Mouse (Mus musculus): ENCODE measurements around the gene Sh3gl2. TPM values are rescaled to one million over a fixed set of nuclear protein-coding genes. Genes with fewer than 3 reads are reported as not detected.
A peak's percentile ranks its signal among the peaks of the same experiment; 100 is the strongest.

Gene Sh3gl2
- total RNA-seq, 2 experiments from 2014 or later = 0.92 to 1.6 TPM

DNA sequence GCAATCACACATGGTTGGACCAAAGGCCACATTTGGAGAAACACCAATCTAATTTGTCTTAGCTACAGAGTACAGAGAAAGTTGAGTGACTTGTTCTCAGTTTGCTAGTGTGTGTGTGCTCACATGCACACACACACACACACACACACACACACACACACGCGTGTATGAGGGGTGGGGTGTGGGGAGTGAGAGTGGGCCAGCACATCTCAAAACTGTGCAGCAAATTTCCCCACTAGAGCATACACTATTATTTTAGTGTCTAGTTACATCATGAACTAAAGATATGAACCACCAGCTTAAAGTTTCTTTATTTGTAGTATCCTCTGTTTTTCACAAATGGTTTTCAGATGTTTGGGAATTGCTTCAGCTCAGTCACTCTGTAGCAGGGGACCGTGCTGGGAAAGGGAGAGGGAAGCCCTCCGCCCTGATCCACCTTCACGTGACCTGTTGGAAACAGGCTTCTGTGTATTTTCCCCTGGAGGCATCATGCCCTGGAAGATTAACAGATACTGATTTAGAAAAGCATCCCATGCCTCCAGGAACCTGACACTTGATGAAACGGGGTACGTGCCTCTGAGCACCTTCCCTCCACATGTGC lies 322.1 kb downstream of the Sh3gl2 start:
- intact Hi-C loops (cut with DNase I; ENCODE audit: low total_unique reads) = no loop called here

DNA sequence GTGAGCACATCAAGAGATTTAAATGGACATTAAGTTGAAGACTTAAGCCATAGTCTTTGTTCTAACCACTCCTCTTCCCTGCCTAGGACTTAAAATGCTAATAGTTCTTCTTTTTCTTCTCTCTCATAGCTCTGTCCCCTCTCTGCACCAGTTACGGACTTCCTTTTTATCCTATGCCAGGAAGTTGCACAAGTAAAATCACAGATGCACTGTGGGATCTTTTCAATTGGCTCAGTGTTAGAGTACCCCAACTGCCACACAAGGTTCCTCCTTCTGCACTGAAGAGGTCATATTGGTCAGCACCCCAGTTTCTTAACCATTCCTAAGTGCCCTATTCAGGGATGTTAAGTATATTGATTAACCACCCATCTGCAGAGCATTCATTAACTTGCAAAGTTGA lies 324.9 kb downstream of the Sh3gl2 start:
- intact Hi-C loops (cut with DNase I; ENCODE audit: low total_unique reads) = no loop called here
- no peak for DNase-seq

More for the DNA sequence above, 322.1 kb downstream of the Sh3gl2 start:
- DNase-seq = no peak

DNA sequence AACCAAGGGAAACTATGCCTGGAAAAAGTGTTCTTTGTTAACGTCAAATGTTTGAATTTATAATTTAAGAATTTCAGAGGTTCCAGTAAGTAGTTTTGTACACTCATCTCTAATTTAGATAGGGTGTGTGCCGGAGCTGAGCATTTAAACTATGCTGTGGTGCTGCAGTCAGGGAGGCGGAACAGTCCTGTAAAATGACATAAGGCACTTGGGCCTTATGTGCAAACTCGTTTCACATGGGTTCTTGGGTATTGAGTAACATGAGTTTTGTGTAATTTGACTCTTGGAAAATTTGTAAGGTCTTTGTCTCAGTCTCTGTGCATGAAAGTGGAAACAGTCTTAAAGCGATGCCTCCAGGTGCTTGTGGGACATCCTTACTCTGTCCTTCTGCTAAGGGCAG lies 334.8 kb downstream of the Sh3gl2 start:
- DNase-seq = no peak
- intact Hi-C loops (cut with DNase I; ENCODE audit: low total_unique reads) = no loop called here

DNA sequence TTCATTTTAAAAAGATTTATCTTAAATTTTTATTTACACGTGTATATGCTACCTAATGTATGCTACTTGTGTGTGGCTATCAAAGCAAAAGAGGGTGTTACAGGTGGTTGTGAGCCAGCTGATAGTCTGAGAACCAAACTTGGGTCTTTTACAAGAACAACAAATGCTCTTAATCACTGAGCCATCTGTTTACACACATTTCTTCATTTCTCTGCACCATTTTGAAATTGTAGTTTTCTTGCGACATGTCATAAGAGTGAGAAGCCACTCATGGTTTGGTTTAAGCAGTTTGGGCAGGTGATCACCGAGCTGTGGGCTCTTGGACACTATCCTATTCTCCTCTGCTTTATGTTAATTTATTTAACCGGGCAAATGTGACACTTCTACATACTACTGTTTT lies 338.3 kb downstream of the Sh3gl2 start:
- no peak for DNase-seq
- intact Hi-C loops (cut with DNase I; ENCODE audit: low total_unique reads) = no loop called here

DNA sequence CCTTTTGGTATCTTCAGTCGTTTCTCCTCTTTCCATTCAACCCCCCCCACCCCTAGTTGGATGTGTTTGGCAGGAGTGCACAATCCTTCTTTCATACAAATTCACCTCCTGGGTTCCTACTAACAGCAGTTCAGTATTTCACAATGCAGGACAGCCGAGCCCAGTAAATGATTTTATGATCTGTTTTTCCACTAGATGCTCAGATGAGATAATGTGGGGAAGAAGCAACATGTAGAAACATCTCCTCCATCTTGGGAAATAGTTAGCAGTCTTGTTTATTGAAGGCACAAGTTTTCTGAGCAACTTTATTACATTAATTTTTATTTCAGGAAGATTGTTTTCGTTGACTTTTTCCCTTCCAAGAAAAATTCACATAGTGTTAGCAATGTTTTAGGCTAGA lies 349.8 kb downstream of the Sh3gl2 start:
- DNase-seq = no peak
- intact Hi-C loops (cut with DNase I; ENCODE audit: low total_unique reads) = no loop called here

DNA sequence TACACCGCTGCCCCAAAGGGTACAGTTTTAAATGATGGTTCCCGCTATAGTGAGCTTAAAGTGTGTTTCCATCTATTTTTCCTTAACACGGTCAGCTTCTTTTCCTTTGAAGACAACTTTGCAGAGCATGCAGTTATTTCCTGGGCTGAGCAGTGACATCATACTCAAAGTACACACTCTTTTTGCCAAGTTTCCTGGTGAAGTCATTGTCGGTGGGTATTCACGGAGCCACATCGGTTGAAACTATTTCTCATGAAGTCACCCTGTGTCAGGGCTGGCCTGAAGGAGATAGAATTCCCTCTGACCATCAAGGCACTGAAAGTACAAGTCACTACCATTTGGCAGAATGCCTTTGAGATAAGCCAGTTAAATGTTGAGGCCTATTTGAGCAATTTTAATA lies 354.8 kb downstream of the Sh3gl2 start:
- no peak for DNase-seq
- intact Hi-C loops (cut with DNase I; ENCODE audit: low total_unique reads) = no loop called here

DNA sequence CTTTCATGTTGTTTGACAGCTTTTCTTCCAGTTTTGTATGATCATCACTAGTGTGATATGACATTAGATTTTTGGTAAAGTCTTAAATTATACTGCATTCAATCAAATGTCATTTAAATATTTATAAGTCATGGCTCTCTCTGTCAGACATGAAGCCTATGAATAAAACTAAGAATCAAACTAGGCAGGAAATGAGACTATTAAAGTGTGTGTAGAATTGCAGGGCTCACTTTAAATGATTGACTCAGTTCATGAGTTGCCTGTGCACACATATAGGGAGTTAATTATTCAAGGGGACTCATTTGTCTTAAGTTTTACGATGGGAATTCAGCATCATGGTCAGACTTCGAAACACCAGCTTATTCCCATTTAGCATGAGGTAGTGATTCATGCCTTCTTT lies 380.5 kb downstream of the Sh3gl2 start:
- intact Hi-C loops (cut with DNase I; ENCODE audit: low total_unique reads) = no loop called here

DNA sequence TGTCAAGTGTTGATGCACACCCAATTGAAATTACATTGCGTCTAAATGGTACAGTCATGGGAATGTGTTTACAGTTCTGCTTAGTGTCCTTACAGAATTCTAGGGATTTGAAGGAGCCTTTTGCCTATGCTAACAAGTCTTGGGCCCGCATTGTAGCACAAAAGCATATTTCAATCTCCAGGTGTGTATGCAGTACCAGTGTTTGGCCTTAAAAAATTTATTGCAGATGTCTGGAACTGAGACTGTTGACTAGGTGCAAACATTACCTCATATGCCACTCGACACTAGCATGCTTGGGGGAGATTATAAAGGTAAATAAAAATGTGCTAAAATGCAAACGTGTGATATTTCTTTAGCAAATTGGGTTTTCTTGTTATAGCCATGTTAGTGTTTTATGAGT lies 384.0 kb downstream of the Sh3gl2 start:
- DNase-seq = no peak
- intact Hi-C loops (cut with DNase I; ENCODE audit: low total_unique reads) = no loop called here

More for the DNA sequence above, 380.5 kb downstream of the Sh3gl2 start:
- DNase-seq = no peak

DNA sequence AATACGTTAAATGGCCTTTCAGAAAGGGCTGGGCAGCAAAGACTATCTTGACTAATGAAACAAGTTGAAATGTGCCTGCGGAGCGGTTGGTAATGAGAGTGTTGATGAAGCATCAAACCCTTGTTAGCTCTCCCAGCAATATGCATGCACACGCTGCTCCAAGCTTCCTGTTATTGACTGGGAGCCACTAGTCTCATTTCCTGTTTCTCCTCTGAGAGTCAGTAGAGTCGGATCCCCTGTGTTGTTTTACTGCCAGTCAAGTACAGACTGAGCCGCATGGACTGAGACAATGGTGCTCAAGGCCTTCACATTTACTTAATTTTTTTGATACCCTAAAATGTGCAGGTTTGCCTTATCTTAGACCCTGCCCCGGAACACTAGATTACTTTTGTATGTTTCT lies 386.1 kb downstream of the Sh3gl2 start:
- intact Hi-C loops (cut with DNase I; ENCODE audit: low total_unique reads) = no loop called here
- DNase-seq = no peak

DNA sequence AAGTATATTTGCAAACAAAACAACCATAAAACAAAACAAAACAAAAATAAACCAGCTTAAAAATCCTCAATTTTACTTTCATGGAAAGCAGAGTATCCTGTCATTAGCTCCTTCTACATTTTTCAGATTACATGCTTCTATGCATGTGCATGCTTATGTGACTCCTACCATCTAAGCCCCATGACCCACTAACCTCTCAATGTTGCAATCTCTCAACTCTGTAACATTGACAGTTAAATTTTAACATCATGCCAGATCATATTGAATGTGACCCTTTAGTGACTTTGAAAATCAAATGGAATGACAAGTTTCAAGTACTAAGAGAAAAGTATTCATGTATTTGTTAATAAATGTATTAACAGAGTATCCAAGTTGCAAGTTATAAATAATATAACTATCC lies 389.2 kb downstream of the Sh3gl2 start:
- intact Hi-C loops (cut with DNase I; ENCODE audit: low total_unique reads) = no loop called here
- DNase-seq = no peak

DNA sequence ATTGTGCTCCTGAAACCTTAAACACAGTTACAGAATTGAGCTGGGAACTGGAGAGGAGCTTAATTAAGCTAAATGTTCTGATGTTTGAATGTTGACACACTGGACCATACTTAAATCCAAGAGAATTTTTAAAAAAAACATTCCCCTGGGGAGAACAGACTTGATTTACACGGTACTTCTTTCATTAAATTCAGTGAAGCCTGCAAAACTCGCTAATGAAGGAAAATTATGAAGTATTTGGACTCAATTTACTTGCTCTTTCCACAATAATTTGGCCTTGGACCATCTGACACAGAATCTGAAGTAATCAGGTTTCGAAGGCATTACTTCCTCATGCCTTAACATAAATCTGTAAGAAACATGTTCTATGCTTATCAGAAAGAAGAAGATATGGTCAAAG lies 408.4 kb downstream of the Sh3gl2 start:
- intact Hi-C loops (cut with DNase I; ENCODE audit: low total_unique reads) = no loop called here
- DNase-seq = no peak

DNA sequence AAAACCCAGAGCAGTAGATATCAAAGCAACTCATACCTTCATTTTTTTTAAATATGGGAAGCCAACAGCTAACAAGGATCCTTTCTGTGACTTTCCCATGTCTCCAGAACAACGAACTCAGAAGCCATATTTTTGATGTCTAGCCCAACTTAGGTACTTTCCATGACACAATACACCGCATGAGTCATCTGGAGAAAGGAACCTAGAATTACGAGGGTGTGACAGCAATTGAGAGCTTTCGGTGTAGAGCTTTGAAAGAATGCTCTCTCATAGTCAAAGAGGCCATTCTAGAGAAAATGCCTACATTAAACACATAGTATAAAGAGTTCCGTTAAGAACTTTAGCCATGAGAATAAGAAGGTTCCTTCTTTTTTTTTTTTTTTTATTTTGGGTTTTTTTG lies 413.8 kb downstream of the Sh3gl2 start:
- intact Hi-C loops (cut with DNase I; ENCODE audit: low total_unique reads) = no loop called here
- no peak for DNase-seq

DNA sequence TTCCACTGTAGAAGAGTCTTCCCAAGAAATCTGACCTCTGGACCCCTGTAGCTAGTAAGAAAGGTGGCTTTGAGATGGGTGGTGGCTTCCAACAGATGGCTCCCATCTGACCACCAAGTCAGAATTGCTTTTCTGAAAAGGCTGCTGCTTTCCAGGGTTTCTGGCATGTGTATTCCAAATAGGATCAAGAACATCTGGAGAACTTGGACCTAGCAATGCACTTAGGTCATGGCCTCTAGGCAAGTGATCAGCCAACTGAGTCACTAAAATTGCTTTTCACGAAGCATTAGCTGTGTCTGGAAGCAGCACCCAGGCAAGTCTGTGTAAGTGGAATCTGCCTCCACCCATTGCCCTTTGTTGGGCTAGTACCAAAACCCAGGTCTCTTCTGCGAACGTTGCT lies 414.3 kb downstream of the Sh3gl2 start:
- intact Hi-C loops (cut with DNase I; ENCODE audit: low total_unique reads) = no loop called here
- peak; percentile 4 for DNase-seq

DNA sequence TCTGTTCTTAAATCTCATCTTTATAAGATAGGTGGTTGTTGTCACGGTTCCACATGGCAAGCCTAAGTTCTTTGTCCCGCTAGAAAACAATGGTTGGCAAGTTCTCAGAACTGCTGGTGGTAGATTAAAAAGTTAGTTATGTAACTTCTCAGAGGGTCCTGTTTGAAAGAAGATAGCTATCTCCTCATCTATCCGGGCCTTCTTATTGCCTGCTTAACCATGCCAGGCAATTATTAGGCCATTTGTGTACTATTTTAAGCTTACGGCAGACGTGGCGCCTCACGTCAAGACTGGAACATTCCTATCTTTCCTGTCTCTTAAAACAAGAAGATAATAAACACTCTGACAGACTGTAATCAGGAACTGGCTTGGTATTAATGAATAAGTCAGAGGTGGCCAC lies 424.5 kb downstream of the Sh3gl2 start:
- intact Hi-C loops (cut with DNase I; ENCODE audit: low total_unique reads) = no loop called here
- no peak for DNase-seq

DNA sequence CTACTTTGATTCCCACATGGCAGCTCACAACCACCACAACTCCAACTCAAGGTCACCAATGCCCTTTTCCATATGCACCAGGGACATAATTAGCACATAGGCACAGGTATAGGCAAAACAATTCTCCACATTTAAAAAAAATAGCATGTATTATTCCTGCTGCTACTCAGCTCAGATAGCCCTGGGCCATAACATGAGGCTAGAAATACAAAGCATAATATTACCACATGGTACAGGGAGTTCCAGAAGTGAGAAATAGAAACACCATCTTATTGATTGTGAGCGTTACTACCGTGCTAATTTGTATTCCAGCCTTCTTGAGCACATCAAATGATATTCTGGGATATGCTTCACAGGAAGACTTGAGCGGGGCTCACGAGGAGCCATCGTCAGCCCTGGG lies 464.3 kb downstream of the Sh3gl2 start:
- no peak for DNase-seq
- intact Hi-C loops (cut with DNase I; ENCODE audit: low total_unique reads) = no loop called here

DNA sequence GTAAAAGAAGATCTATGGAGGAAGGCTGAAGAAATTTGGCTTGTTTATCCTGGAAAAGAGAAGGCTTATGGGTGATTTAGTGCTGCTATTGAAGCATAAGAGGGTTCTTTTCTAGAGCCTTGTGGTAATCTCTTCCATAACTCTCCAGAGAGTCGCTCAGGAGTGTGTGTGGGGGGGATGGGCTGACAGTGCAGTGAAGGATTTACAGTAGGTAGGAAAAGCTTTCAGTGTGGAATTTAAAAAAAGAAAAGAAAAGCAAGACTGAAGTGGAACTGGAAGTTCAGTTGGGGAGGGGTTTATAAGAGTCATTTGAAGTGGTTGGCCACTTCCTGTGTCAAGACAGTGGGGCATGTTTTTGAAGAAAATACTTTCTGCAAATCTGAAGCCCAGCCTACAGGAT lies 464.8 kb downstream of the Sh3gl2 start:
- DNase-seq = no peak

DNA sequence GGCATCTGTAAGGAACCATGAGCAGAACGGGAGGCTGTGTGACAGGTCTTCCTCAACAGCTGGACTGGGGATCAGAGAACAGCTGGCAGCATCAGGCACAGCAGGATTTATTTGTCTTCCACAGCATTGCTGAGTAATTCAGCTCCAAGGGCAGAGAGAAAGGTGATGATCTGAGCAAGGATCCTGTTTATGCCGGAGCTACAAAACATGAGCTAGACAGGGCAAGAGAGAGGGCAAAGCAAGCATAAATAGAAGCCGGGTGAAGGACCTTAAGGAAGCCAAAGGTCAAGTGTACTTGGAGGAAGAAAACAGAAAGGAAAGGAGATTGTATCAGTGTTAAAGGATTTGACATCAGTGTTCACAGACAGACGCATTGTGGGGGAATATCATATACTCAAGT lies 467.4 kb downstream of the Sh3gl2 start:
- DNase-seq = no peak
- intact Hi-C loops (cut with DNase I; ENCODE audit: low total_unique reads) = no loop called here

More for the DNA sequence above, 464.8 kb downstream of the Sh3gl2 start:
- intact Hi-C loops (cut with DNase I; ENCODE audit: low total_unique reads) = no loop called here

DNA sequence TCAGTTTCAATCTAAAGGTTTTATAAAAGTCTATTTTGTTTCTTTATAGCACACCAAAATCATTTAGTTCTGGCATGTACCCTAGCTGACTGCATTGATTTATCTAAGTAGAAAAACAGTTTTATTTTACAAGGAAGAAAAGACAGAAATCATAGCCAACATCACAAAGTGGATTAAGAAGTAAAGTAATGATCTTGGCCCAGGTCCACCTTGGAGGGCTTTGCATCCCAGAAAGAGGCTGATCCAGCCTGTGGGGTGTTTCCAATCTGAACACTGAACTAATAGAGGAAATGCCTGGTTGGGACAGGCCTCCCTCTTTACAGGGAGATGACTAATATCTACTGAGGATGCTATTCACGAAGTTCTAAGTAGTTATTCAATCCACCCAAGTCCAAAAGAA lies 472.7 kb downstream of the Sh3gl2 start:
- intact Hi-C loops (cut with DNase I; ENCODE audit: low total_unique reads) = no loop called here
- DNase-seq = peak; percentile 11

DNA sequence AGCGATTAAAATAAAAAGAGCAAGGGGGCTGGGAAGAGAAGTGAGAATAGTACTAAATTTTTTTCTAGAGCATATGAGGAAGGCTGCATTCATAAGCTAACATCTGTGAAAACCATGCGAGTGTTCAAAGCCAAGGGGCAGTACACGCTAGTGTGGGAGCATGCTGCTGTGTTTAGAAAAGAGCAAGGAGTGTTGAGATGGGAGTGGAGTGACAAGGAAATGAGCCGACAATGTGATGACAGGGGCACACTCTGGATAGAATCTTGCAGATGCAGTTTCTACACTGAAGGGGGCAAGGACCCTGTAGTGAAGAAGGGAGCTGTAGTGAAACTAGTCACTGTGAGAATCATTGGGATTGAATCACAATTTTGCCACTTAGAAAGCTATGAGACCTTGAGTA lies 481.2 kb downstream of the Sh3gl2 start:
- no peak for DNase-seq
- intact Hi-C loops (cut with DNase I; ENCODE audit: low total_unique reads) = no loop called here

All from gastrocnemius, postnatal 14 days (tissue).